Mouse (Mus musculus): ENCODE measurements around the gene Sult4a1. TPM values are rescaled to one million over a fixed set of nuclear protein-coding genes. Genes with fewer than 3 reads are reported as not detected.

The Sult4a1 gene
- polyA plus RNA-seq (2016; fragmentation: Nextera tagmentation; extraction: Ambion mirVana): 21.7 and 23.3 TPM in 2 replicates

DNA sequence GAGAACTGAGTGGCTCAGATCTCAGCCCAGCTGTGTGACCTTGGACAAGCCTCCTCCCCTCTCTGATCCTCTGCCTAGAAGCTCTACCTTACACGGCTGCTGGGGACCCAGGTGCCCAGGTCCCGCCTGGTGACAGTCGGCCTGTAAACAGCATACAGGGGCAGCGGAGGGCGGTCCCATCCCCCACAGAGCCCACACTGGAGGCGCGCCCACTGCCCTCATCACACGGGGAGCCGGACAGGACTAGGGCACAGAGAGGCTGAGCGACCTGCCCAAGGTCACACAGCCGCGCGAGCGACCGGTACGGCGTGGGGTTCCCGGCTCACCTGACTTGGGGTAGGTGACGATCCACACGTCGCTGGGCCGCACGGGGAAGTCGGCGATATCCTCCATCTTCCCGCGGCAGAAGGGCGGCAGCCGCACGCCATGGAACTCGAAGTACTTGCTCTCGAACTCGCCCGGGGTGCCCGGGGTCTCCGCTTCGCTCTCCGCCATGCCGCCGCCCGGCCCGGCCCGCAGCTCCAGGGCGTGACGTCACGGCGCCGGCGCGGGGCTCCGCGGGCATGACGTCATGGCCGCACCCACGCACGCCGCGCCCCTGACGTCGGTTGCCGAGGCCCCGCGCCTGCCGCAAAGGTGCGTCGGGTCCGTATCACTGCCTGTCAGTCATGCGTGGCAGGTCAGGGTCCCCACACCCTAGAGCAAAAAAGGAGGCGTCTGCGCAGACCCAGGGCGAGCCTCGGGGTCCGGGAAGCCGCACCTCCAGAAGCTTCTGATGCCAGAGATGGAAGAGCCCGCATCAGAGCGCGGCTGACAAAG, at the start of gene Sult4a1:
Gene Sult4a1 (minus strand): TSS at position 650 of the 819 bp plus-strand sequence.
- peaks cover 46% of the 10 kb centered on the region for H3K27me3 ChIP-seq
- no peaks in the 10 kb centered on the region for H3K36me3 ChIP-seq (replicated peaks)
- ATAC-seq (ENCODE audit: low FRiP score): peak; percentile 71
- peak within 1 kb of the TSS; percentile 91 for H3K4me2 ChIP-seq
- H3K4me3 ChIP-seq (replicated peaks): peak within 1 kb of the TSS; percentile 63
- H3K9me3 ChIP-seq: no peaks in the 10 kb centered on the region
- 0 out of 2 replicates have a peak within 1 kb of the TSS, but pooled peaks have one; percentile 19 for H3K27ac ChIP-seq
- peak within 1 kb of the TSS; percentile 56 for H3K9ac ChIP-seq
- 1% methylated on average over 77 of the region's 77 CpGs for WGBS
- peaks cover 23% of the 10 kb centered on the region for H3K4me1 ChIP-seq

DNA sequence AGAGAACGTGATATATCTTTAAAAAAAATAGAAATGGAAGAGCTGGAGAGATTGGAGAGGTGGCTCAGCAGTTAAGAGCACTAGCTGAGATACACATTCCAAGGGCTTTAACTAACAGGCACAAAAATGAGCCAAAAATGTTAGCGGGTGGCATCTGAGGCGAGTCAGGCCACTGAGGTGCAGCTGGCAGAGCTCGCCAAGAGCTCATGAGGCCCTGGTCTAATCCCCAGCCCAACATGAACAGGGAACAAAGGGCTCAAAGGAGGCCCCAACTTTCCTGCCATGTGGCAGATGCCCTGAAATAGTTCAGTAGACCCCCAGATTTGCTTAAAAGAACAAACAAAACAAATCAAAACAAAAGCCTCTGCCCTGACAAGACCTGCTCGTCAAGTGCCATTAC, 35.4 kb upstream of the Sult4a1 start:
- Histone ChIP-seq H3K27ac (0 out of 2 replicates have a peak overlapping the region, but pooled peaks have one; percentile 13), H3K9ac (no peak overlapping the region), H3K27me3 (no peaks in the 10 kb centered on the region), H3K36me3 (replicated peaks) (no peaks in the 10 kb centered on the region), H3K4me3 (replicated peaks) (no peak overlapping the region), H3K4me1 (peaks cover 26% of the 10 kb centered on the region), H3K4me2 (no peak overlapping the region), H3K9me3 (no peaks in the 10 kb centered on the region)
- no peak for ATAC-seq (ENCODE audit: low FRiP score)
- 38% methylated on average over 5 of the region's 5 CpGs for WGBS

DNA sequence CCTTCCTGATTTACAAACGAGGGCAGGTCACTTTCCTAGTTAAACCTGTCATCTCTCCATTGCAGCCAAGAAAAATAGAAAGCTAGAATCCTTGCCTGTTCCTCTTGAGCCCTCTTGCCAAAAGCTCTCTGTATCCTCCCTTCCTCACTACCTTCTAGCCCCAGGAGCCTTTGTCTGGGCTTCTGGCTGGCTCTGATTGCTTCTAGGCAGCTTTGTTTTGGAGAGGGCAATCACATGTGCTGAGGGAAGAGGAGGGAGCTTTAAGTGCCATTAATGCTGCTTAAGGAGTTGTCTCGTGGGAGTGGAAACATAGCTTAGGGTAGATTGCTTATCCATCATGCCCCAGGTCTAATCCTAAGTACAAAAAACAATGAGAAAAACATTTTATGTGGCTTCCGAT, 34.6 kb upstream of the Sult4a1 start:
- Histone ChIP-seq H3K36me3 (replicated peaks) (no peaks in the 10 kb centered on the region), H3K27me3 (no peaks in the 10 kb centered on the region), H3K4me3 (replicated peaks) (no peak overlapping the region), H3K9me3 (no peaks in the 10 kb centered on the region), H3K9ac (no peak overlapping the region), H3K4me2 (no peak overlapping the region), H3K4me1 (peaks cover 26% of the 10 kb centered on the region), H3K27ac (no peak overlapping the region)
- 45% methylated on average over 3 of the region's 3 CpGs for whole genome bisulfite sequencing
- no peak for ATAC-seq (ENCODE audit: low FRiP score)

DNA sequence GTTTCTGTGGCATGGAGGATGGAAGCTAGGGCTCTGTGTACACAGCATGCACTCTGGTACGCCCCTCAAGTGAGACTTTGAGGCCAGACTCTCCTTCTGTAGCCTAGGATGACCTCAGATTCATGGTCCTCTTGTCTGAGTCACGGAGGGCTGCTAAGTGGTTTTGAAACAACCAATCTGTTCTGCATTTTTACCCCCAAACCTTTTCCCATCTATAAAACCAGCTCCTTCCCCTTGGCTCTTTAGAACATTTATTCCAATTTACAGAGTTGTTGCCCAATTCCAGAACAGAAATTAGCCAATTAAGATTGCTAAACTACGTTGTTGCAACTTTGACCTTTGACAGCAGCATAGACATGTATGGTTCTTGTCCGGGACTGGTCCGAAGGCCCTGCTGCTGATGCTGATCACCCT, 34.0 kb upstream of the Sult4a1 start:
- no peak overlapping the region for H3K4me2 ChIP-seq
- WGBS: 88% methylated on average over 5 of the region's 5 CpGs
- ATAC-seq (ENCODE audit: low FRiP score): no peak
- no peak overlapping the region for H3K9ac ChIP-seq
- no peak overlapping the region for H3K27ac ChIP-seq
- no peaks in the 10 kb centered on the region for H3K27me3 ChIP-seq
- no peaks in the 10 kb centered on the region for H3K9me3 ChIP-seq
- H3K4me3 ChIP-seq (replicated peaks): no peak overlapping the region
- no peaks in the 10 kb centered on the region for H3K36me3 ChIP-seq (replicated peaks)
- peaks cover 26% of the 10 kb centered on the region for H3K4me1 ChIP-seq

DNA sequence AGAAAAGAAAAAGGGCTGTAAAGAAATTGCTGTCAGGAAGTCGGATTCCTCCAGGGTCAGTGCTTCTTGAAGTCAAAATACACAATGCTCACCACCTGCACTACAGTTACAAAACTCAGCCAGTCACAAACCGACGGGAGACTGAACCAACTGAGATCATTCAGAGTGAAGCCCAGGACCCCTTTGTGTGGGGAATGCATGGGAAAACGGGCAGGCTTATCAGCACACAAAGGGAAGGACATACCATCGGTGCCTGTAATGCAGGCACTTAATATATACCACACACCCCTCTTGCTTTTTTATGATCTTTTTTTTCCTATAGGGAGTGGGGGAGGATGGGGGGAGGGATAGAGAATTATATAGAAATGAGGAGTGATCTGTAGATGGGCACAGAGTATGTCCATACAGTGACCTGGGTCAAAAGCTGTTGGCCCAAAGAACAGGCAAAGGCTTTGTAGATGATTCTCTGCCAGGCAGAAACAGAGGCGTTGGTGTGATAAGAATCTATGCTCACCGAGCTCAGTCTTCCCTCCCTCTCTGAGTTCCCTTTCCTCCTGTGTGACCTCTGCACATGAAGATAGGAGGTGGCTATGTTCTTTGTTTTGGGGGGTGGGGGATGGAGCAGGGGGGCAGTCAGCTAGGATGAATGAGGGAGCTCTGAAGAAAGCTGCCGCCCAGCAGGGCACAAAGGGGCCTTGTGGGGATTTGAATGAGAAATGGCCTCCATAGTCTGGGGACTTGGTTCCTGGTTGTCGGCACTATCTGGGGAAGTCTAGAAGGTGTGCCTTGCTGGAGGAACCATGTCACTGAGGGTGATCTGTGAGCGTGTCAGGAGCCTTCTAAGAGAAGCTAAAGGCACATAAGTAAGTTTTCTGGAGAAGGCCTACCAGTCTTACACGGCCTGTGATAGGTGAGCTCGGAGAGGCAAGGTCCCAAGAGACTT, 31.2 kb upstream of the Sult4a1 start:
- WGBS: 16% methylated on average over 12 of the region's 12 CpGs
- no peak overlapping the region for H3K4me2 ChIP-seq
- no peaks in the 10 kb centered on the region for H3K27me3 ChIP-seq
- H3K36me3 ChIP-seq (replicated peaks): no peaks in the 10 kb centered on the region
- no peak overlapping the region for H3K4me3 ChIP-seq (replicated peaks)
- no peak overlapping the region for H3K27ac ChIP-seq
- no peak overlapping the region for H3K9ac ChIP-seq
- no peaks in the 10 kb centered on the region for H3K9me3 ChIP-seq
- H3K4me1 ChIP-seq: peaks cover 26% of the 10 kb centered on the region
- ATAC-seq (ENCODE audit: low FRiP score): no peak

DNA sequence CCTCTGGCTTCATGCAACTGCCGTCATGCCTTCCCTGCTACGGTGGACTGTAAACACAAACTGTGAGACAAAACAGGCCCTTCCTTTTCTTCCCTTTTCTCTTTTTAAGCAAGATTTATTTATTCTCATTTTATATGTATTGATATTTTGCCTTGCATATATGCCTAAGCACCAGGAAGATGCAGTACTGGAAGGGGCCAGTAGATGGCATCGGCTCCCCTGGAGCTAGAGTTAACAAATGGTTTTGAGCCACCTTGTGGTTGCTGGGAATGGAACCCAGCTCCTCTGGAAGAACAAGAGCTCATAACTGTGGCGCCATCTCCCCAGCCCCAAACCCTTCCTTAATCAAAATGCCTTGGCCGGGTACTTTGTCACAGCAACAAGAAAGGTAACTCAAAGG, 29.9 kb upstream of the Sult4a1 start:
- Histone ChIP-seq H3K9ac (no peak overlapping the region), H3K4me2 (no peak overlapping the region), H3K9me3 (no peaks in the 10 kb centered on the region), H3K27me3 (0 out of 2 replicates have a peak, but pooled peaks cover 2% of the 10 kb centered on the region), H3K36me3 (replicated peaks) (no peaks in the 10 kb centered on the region), H3K4me1 (peaks cover 16% of the 10 kb centered on the region; the same call in 1 of the 2 replicates), H3K27ac (no peak overlapping the region), H3K4me3 (replicated peaks) (no peak overlapping the region)
- WGBS: 85% methylated on average over 5 of the region's 5 CpGs
- no peak for ATAC-seq (ENCODE audit: low FRiP score)

DNA sequence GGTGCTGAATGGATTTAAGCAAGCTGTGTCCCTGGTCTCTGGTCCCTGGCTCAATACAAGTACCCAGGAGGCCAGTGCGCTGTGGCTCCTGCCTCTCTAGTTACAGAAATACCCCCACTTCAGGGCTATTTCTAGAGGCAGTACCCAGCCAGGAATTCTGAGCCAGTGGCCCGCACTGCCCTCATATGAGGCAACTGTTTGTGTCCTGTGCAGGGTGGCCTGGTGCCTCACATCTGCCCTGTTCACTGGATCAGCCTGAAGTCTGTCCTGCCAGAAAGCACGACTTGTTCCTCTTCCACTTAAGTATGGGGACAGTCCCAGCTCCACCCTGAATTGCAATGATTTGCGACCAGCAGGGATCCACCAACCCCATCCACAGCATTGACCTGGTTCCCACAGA, 27.9 kb upstream of the Sult4a1 start:
- 77% methylated on average over 4 of the region's 4 CpGs for WGBS
- H3K27me3 ChIP-seq: peaks cover 2% of the 10 kb centered on the region; the same call in 1 of the 2 replicates

DNA sequence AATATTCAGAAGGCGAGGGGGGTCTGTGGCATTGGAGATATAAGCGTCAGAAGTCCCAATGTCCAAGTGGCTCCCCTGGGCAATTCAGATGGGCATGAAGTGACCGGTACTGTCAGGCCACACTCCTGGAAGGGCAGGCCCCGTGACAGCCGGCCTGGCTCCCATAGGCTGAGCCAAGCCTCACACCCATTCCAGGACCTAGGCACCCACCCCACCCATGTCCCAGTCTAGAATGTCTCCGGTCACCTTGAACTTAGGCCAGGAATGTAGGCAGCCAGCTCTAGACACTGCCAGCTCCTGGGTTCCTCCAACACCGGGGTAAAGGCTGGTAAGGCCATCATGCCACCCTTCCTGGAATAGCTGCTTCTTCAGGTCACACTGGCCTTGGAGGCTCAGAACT, 26.4 kb upstream of the Sult4a1 start:
- Histone ChIP-seq H3K9me3 (no peaks in the 10 kb centered on the region), H3K4me1 (peaks cover 9% of the 10 kb centered on the region; the same call in 1 of the 2 replicates), H3K4me2 (no peak overlapping the region), H3K9ac (no peak overlapping the region), H3K27ac (no peak overlapping the region), H3K4me3 (replicated peaks) (no peak overlapping the region), H3K36me3 (replicated peaks) (no peaks in the 10 kb centered on the region), H3K27me3 (peaks cover 2% of the 10 kb centered on the region; the same call in 1 of the 2 replicates)
- 92% methylated on average over 7 of the region's 7 CpGs for WGBS
- no peak for ATAC-seq (ENCODE audit: low FRiP score)

More for the DNA sequence above, 27.9 kb upstream of the Sult4a1 start:
- H3K27ac ChIP-seq: no peak overlapping the region
- no peaks in the 10 kb centered on the region for H3K9me3 ChIP-seq
- peaks cover 12% of the 10 kb centered on the region; the same call in 1 of the 2 replicates for H3K4me1 ChIP-seq
- no peak overlapping the region for H3K4me3 ChIP-seq (replicated peaks)
- ATAC-seq (ENCODE audit: low FRiP score): no peak
- no peak overlapping the region for H3K4me2 ChIP-seq
- no peak overlapping the region for H3K9ac ChIP-seq
- H3K36me3 ChIP-seq (replicated peaks): no peaks in the 10 kb centered on the region

DNA sequence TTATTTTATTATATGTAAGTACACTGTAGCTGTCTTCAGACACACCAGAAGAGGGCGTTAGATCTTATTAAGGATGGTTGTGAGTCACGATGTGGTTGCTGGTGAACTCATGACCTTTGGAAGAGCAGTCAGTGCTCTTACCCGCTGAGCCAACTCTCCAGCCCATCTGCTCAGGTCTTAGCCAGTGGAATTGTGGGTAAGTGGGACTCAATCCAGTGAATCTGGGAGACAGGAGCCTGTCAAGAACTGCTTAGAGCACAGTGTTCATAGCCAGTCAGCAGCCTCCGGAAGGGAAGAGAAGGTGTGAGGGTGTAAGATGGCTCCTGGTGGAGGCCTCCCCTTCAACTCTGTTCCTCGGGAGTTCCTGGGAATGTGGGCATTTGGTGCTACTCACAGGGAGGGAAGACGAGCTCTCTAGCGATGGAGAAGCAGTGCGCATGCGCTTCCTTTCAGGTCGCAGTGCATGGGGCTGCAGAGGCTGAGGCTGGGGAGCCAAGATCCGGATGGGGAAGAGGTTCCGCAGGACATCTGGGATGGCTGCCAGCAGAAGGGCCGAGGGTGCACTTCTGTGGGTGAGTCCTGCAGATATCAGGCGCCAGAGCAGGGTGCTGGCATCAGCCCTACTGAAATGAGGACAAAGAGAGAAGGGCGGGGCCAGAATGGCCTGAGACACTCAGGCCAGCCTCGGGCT, 25.7 kb upstream of the Sult4a1 start:
- WGBS: 75% methylated on average over 16 of the region's 16 CpGs
- Histone ChIP-seq H3K4me1 (0 out of 2 replicates have a peak, but pooled peaks cover 2% of the 10 kb centered on the region), H3K9ac (no peak overlapping the region), H3K27ac (no peak overlapping the region), H3K4me3 (replicated peaks) (no peak overlapping the region), H3K9me3 (no peaks in the 10 kb centered on the region), H3K4me2 (no peak overlapping the region), H3K36me3 (replicated peaks) (no peaks in the 10 kb centered on the region), H3K27me3 (peaks cover 2% of the 10 kb centered on the region; the same call in 1 of the 2 replicates)
- no peak for ATAC-seq (ENCODE audit: low FRiP score)

DNA sequence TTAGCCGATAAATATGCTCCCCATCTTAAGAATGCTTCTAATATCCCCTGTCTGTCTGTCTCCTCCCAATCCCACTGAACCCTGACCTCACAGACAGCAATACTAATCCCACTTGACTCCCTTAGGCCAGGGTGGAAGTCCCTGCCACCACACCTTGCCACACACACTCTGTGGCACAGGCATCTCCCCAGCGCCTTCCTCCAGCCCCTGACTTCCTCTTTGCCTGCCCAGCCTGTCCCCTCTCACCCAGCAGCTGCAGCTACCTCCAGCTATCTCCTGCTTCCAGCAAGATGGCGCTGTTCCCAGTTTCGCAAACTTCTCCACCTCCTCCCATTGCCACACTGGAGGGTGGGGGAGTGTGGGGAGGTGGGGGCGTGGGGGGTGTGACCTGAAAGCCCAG, 21.3 kb upstream of the Sult4a1 start:
- peaks cover 2% of the 10 kb centered on the region; the same call in 1 of the 2 replicates for H3K27me3 ChIP-seq
- ATAC-seq (ENCODE audit: low FRiP score): no peak
- no peak overlapping the region for H3K4me2 ChIP-seq
- no peaks in the 10 kb centered on the region for H3K9me3 ChIP-seq
- no peak overlapping the region for H3K4me3 ChIP-seq (replicated peaks)
- H3K4me1 ChIP-seq: no peaks in the 10 kb centered on the region
- no peak overlapping the region for H3K27ac ChIP-seq
- WGBS: 34% methylated on average over 5 of the region's 5 CpGs
- H3K36me3 ChIP-seq (replicated peaks): no peaks in the 10 kb centered on the region
- no peak overlapping the region for H3K9ac ChIP-seq

DNA sequence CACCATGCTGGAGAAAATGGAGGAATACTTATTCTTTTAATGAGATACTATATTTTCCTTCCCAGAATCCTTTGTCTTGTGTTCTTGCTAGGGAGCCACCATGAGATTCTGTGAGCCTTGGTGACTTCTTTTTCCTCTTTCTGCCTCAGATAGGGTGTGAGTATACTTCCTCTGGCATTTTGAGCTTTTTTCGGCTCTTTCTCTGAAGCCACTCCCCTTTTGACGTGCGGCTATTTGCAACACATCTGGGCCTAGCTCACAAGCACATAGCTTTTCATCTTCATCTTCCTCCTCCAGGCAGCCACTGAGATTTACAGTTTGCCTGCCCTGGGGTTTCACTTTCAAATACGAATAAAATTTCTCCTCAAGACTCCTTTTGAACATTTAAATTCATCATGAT, 20.9 kb upstream of the Sult4a1 start:
- Histone ChIP-seq H3K27me3 (peaks cover 2% of the 10 kb centered on the region; the same call in 1 of the 2 replicates), H3K36me3 (replicated peaks) (no peaks in the 10 kb centered on the region), H3K4me3 (replicated peaks) (no peak overlapping the region), H3K9ac (no peak overlapping the region), H3K4me2 (no peak overlapping the region), H3K4me1 (no peaks in the 10 kb centered on the region), H3K27ac (no peak overlapping the region), H3K9me3 (no peaks in the 10 kb centered on the region)
- ATAC-seq (ENCODE audit: low FRiP score): no peak
- 81% methylated on average over 4 of the region's 4 CpGs for WGBS

Data from forebrain, embryonic 12.5 days (tissue).